Mouse (Mus musculus) small intestine, adult 2 months (tissue): Measurements from ENCODE around the gene Txndc12. TPM values are rescaled to one million over a fixed set of nuclear protein-coding genes. Genes with fewer than 3 reads are reported as not detected.

Experiments used
- H3K27ac ChIP-seq: fragments of 200-500 bp; 2 replicates; pipeline ENCODE4 v1.5.1; 2012; ENCODE audit warnings: low read depth, low read length, control low read depth, inconsistent platforms; ENCODE audit not compliant: insufficient read depth
- H3K27me3 ChIP-seq: fragments of 200-500 bp; 2 replicates; pipeline ENCODE4 v1.6.1; 2012; ENCODE audit warnings: mild to moderate bottlenecking, moderate library complexity, low read length, inconsistent platforms; ENCODE audit not compliant: control insufficient read depth, insufficient read depth
- H3K36me3 ChIP-seq: fragments of 200-500 bp; 2 replicates; pipeline ENCODE4 v1.6.1; 2012; ENCODE audit warnings: mild to moderate bottlenecking, low read length, control low read depth, inconsistent platforms; ENCODE audit not compliant: control insufficient read depth, insufficient read depth
- H3K4me1 ChIP-seq: fragments of 200-500 bp; 2 replicates; pipeline ENCODE4 v1.6.1; 2012; ENCODE audit warnings: low read length, inconsistent platforms, mixed read lengths; ENCODE audit not compliant: control insufficient read depth, insufficient read depth, insufficient read length
- H3K4me3 ChIP-seq: fragments of 200-500 bp; 2 replicates; pipeline ENCODE4 v1.5.1; 2012; ENCODE audit warnings: low read depth, mild to moderate bottlenecking, control low read depth, inconsistent platforms, low read length, moderate library complexity
- CTCF ChIP-seq: fragments of 200-500 bp; IDR thresholded peaks from 2 replicates; pipeline ENCODE4 v1.5.1; 2012; ENCODE audit warnings: low read depth, mild to moderate bottlenecking, control low read depth, inconsistent platforms, low read length, moderate library complexity, mixed read lengths; ENCODE audit not compliant: insufficient replicate concordance, insufficient read length; ENCODE audit errors: extremely low read depth
- POLR2A ChIP-seq: fragments of 200-500 bp; IDR thresholded peaks from 2 replicates; pipeline ENCODE4 v1.6.1; 2012; ENCODE audit warnings: low read depth, mild to moderate bottlenecking, control low read depth, inconsistent platforms, low read length, moderate library complexity
- WGBS: fragments of 180-500 bp; shearing (Covaris S2); methylation state at CpG from one replicate; pipeline ENCODE4 v1.1.7; 2018; 5-methylcytosine and 5-hydroxymethylcytosine counted together
- polyA plus RNA-seq: library from polyadenylated mRNA; depleted of rRNA; stranded (reverse); fragments of >200 nt; gene quantifications from 2 replicates; pipeline ENCODE4 v1.2.3, GENCODE M21; 2012

Gene Txndc12
- polyA plus RNA-seq, 1 experiment, result 4.0 TPM

- Histone ChIP-seq H3K36me3 (no peaks in the 10 kb centered on the region), H3K4me1 (peaks cover 6% of the 10 kb centered on the region), H3K4me3 (no peak overlapping the region), H3K27me3 (peaks cover 7% of the 10 kb centered on the region), H3K27ac (no peak overlapping the region)
- TF ChIP-seq POLR2A (no peak), CTCF (no peak)
- WGBS, result 72% methylated on average over 13 of the region's 13 CpGs
These were observed 49.4 kb downstream of the Txndc12 start for GRCm38 (mm10) chr4:108883815-108884214.

- H3K4me3 ChIP-seq, result no peak overlapping the region
- 67% methylated on average over 4 of the region's 4 CpGs for WGBS
- no peaks in the 10 kb centered on the region for H3K36me3 ChIP-seq
- TF ChIP-seq CTCF, result no peak
- no peak for TF ChIP-seq POLR2A
- no peaks in the 10 kb centered on the region for H3K27me3 ChIP-seq
- no peak overlapping the region for H3K27ac ChIP-seq
- no peaks in the 10 kb centered on the region for H3K4me1 ChIP-seq
These were observed 53.1 kb downstream of the Txndc12 start for GRCm38 (mm10) chr4:108887456-108887855.

DNA sequence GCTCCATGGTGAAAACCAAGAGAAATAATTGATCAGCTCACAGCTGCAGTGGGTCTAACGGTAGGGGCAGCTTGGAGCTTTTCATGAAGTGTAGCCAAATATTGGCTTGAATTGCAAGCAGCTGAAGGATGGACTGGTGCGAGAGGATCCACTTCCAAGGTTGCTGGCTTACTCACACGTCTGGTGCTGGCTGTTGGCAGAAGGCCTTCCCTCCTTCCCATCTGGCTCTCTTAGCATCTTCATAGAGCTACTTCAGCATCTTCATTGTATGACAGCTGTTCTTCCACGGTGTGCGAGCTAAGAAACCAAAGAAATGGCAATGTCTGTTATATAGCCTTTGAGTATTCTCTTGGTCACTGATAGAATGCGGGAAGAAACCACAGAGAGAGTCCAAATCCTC lies 56.5 kb downstream of the Txndc12 start:
- 81% methylated on average over 6 of the region's 6 CpGs for WGBS

DNA sequence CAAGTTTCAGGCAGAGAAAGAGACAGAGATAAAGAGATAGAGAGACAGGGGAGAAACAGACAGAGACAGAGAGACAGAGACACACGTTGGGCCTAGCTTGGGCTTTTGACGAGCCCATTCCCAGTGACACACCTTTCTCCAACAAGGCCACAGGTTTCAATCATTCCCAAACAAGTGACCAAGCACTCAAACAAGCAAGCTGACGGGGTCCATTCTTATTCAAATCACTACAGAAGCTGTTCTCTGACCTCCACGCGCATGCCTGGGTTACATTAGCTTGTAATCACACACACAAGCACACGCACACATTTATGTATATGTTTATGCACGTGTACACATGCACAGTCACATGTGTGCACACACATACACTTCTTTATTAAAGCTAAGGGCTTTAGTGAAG lies 66.0 kb downstream of the Txndc12 start:
- H3K4me1 ChIP-seq, result no peaks in the 10 kb centered on the region; the same call in 1 of the 2 replicates
- 88% methylated on average over 7 of the region's 7 CpGs for WGBS
- TF ChIP-seq CTCF (no peak), POLR2A (no peak)
- H3K4me3 ChIP-seq, result no peak overlapping the region
- H3K27me3 ChIP-seq, result no peaks in the 10 kb centered on the region
- H3K36me3 ChIP-seq, result no peaks in the 10 kb centered on the region
- no peak overlapping the region for H3K27ac ChIP-seq

More for the DNA sequence above, 56.5 kb downstream of the Txndc12 start:
- H3K4me1 ChIP-seq, result no peaks in the 10 kb centered on the region
- no peaks in the 10 kb centered on the region for H3K27me3 ChIP-seq
- no peak for TF ChIP-seq CTCF
- TF ChIP-seq POLR2A, result no peak
- H3K36me3 ChIP-seq, result no peaks in the 10 kb centered on the region
- no peak overlapping the region for H3K27ac ChIP-seq
- H3K4me3 ChIP-seq, result no peak overlapping the region

- H3K4me3 ChIP-seq, result no peak overlapping the region
- no peaks in the 10 kb centered on the region for H3K27me3 ChIP-seq
- TF ChIP-seq CTCF (no peak), POLR2A (no peak)
- 94% methylated on average over 9 of the region's 9 CpGs for WGBS
- H3K4me1 ChIP-seq, result peaks cover 11% of the 10 kb centered on the region; the same call in 1 of the 2 replicates
- no peak overlapping the region for H3K27ac ChIP-seq
- H3K36me3 ChIP-seq, result no peaks in the 10 kb centered on the region
These were observed 68.5 kb downstream of the Txndc12 start for GRCm38 (mm10) chr4:108902886-108903285.

- Histone ChIP-seq H3K4me3 (no peak overlapping the region), H3K27me3 (no peaks in the 10 kb centered on the region), H3K4me1 (peaks cover 11% of the 10 kb centered on the region; the same call in 1 of the 2 replicates), H3K27ac (no peak overlapping the region), H3K36me3 (no peaks in the 10 kb centered on the region)
- 91% methylated on average over 9 of the region's 9 CpGs for WGBS
- TF ChIP-seq POLR2A (no peak), CTCF (no peak)
These were observed 68.9 kb downstream of the Txndc12 start for GRCm38 (mm10) chr4:108903346-108903745.

DNA sequence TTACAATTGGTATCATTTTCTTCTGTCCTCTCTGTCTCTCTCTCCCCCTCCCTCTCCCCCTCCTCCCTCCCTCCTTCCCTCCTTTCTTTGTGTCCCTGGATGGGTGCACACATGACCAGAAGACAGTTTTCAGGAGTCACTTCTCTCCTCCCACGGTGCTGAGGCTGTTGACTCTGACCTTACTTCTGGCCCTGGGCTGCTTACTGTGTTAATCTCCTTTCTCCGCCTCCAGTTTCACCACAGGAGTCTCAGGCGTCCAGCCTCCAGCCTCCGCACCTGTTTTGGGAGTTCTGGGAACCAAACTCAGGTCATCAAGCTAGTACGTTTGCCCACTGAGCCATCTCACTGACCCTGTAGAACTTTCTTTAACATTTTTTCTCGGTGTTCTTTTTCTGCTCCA lies 69.7 kb downstream of the Txndc12 start:
- no peaks in the 10 kb centered on the region for H3K36me3 ChIP-seq
- H3K27me3 ChIP-seq, result no peaks in the 10 kb centered on the region
- 75% methylated on average over 6 of the region's 6 CpGs for WGBS
- TF ChIP-seq POLR2A (no peak), CTCF (no peak)
- no peak overlapping the region for H3K4me3 ChIP-seq
- peaks cover 11% of the 10 kb centered on the region; the same call in 1 of the 2 replicates for H3K4me1 ChIP-seq
- H3K27ac ChIP-seq, result no peak overlapping the region
